Mouse (Mus musculus): ENCODE data around the gene Mettl7b.

Mettl7b gene

GRCm38 (mm10) chr10:128919203-128919631, 41.6 kb downstream of the Mettl7b start:
- no peak for DNase-seq (ENCODE audit: low read depth)

DNA sequence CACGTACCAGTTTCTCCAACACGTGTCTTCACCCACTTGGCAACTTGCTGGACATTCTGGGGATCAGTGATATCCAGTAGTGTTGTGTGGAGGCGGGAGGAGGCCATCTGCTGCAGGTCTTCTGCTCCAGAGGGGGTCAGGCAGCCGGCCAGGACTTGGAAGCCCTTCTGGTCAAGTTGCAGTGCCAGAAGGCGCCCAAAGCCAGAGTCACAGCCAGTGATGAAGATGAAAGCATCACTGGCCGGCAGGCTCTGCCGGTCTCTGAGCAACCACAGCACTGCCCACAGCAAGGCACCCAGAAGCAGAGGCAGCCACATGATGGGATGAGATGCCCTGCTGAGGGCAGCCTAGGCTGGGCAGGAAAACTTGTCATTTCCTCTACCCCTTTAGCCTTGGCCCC, 42.5 kb downstream of the Mettl7b start:
- no peak for DNase-seq (ENCODE audit: low read depth)

DNA sequence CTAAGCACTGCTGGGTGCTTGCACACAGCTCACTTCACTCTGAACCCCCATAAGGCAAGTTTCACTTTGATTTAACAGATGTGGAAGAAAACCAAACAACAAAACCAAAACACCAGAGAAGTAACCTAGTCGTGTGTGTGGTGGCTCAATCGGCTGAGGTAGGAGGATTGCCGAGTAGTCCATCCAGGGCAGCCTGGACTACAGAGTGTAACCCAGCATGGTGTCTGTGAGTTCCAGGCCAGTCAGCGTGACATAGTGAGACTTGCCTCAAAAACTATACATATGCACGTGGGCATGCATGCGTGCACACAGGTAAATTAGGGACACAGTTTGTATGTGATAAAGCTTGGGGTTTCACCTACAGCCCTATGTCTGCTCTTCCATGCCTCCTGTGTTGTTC, 43.4 kb downstream of the Mettl7b start:
- no peak for DNase-seq (ENCODE audit: low read depth)

GRCm38 (mm10) chr10:128916665-128917064, 44.1 kb downstream of the Mettl7b start:
- no peak for DNase-seq (ENCODE audit: low read depth)

- DNase-seq (ENCODE audit: low read depth), result no peak
These were observed 45.2 kb downstream of the Mettl7b start for GRCm38 (mm10) chr10:128915550-128915949.

- DNase-seq (ENCODE audit: low read depth), result no peak
These were observed 47.1 kb downstream of the Mettl7b start for GRCm38 (mm10) chr10:128913696-128914095.

DNA sequence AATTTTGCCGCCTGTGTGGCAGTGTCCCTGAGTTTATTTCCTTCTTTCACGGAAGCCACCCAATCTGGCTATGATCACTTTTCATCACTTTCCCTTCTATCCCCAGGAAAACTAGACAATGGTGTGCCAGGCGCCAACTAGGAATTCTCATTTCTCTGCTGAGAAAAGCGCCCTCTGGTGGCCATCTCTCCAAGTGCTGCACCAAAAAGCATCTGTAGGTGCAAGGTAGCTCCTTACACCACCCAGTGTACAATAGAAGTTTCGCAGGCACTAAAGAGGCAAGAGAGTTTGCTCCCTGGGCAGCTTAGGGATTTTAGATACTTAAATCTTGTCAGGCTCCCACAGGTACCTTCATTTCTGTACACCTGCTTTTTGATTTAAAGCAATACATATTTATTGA, 47.6 kb downstream of the Mettl7b start:
- DNase-seq (ENCODE audit: low read depth), result peak; percentile 90

DNA sequence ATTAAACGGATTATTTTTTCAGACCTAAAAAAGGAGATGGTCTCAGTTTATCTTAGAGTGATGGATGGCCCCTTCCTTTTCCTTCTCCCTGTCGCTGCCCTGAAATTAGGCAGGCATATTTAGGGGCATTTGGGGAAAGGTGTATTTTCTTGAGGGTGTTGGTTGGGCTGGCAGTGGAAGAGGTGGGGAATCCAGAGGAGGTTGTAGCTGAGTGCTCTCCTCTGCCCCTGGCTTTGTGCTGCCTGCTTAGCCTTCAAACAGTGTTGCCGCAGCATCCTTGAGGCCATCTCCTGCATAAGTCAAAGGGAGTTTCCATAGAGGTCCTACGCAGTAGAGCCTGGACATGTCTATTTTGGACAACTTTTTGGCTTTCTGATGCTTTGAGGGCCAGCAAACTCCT, 48.0 kb downstream of the Mettl7b start:
- DNase-seq (ENCODE audit: low read depth), result no peak

GRCm38 (mm10) chr10:128912268-128912667, 48.5 kb downstream of the Mettl7b start:
- DNase-seq (ENCODE audit: low read depth), result no peak

GRCm38 (mm10) chr10:128911430-128911829, 49.4 kb downstream of the Mettl7b start:
- no peak for DNase-seq (ENCODE audit: low read depth)

DNA sequence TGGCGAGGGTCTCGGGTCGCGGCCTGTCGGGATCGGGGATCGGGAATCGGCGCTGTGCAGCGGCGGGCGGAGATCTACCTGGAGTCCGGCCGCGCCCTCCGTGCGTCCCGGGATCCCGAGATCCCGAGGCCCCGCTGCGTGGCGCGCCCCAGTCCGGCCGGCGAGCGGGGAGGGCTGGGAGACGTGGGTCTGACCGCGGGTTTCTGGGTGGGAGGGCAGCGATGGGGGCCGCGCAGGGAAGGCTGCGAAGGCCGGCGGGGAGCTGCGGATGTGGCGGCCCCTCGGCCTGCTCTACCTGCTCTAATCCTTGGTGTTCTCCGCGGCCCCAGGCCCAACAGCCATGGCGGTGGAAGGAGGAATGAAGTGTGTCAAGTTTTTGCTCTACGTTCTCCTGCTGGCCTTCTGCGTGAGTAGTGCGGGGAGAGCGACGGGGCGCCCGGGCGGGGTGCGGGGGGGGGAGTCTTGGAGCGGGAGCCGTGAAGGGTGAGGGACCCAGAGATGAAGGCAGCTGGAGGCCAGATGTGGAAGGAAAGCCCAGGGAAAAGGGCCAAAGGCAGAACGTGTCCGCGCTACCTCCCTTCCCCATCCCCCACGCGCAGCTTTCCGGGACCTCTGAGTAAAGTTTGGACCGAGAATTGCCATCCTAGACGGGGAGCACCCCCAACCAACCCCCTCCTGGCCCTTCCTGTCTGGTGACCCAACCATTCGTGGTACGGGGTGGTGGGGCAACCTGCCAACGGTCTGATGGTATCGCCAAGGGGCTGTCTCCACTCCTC, 50.5 kb downstream of the Mettl7b start:
- DNase-seq (ENCODE audit: low read depth), result no peak

GRCm38 (mm10) chr10:128909567-128910028, 51.2 kb downstream of the Mettl7b start:
- no peak for DNase-seq (ENCODE audit: low read depth)

GRCm38 (mm10) chr10:128908778-128909448, 51.9 kb downstream of the Mettl7b start:
- no peak for DNase-seq (ENCODE audit: low read depth)

Data from naive thymus-derived CD4-positive, alpha-beta T cell, adult 2 months (primary cell).